Mouse (Mus musculus) intestine, embryonic 14.5 days (tissue): Measurements from ENCODE around the gene Cd163l1. TPM values are rescaled to one million over a fixed set of nuclear protein-coding genes. Genes with fewer than 3 reads are reported as not detected.

Source experiments
- ATAC-seq: fragments of 200-750 bp; cut with Nextera tagmentation; replicated peaks from 2 replicates; pipeline ENCODE4 v1.8.0; 2017; ENCODE audit warnings: low read depth, moderate number of reproducible peaks, moderate TSS enrichment, moderate library complexity; ENCODE audit not compliant: low FRiP score, low TSS enrichment
- DNase-seq: peaks from one replicate; pipeline ENCODE4 v3.0.0-alpha.2; 2018; ENCODE audit warnings: low spot score
- H3K27ac ChIP-seq: fragments of 300-500 bp; sonication (generic); 2 replicates; pipeline ENCODE4 v1.5.1; 2014; ENCODE audit warnings: low read depth, mild to moderate bottlenecking, control low read depth
- H3K27me3 ChIP-seq: fragments of 300-500 bp; sonication (generic); replicated peaks from 2 replicates; pipeline ENCODE4 v1.6.1; 2014; ENCODE audit warnings: low read length, control low read depth; ENCODE audit not compliant: control insufficient read depth, insufficient read depth
- H3K36me3 ChIP-seq: fragments of 300-500 bp; sonication (generic); 2 replicates; pipeline ENCODE4 v1.6.1; 2014; ENCODE audit warnings: low read length, control low read depth; ENCODE audit not compliant: control insufficient read depth, insufficient read depth
- H3K4me1 ChIP-seq: fragments of 300-500 bp; sonication (generic); replicated peaks from 2 replicates; pipeline ENCODE4 v1.6.1; 2014; ENCODE audit warnings: low read length, control low read depth, mixed read lengths; ENCODE audit not compliant: control insufficient read depth, insufficient read depth
- H3K4me2 ChIP-seq: fragments of 300-500 bp; sonication (generic); 2 replicates; pipeline ENCODE4 v1.6.1; 2014; ENCODE audit warnings: low read length
- H3K4me3 ChIP-seq: fragments of 300-500 bp; sonication (generic); 2 replicates; pipeline ENCODE4 v1.5.1; 2014; ENCODE audit warnings: low read depth, low read length, control low read depth, mixed read lengths
- H3K9ac ChIP-seq: fragments of 300-500 bp; sonication (generic); 2 replicates; pipeline ENCODE4 v1.6.1; 2014; ENCODE audit warnings: mild to moderate bottlenecking, low read length
- H3K9me3 ChIP-seq: fragments of 300-500 bp; sonication (generic); 2 replicates; pipeline ENCODE4 v1.6.1; 2016; ENCODE audit warnings: low read length, control low read depth; ENCODE audit not compliant: control insufficient read depth
- WGBS: fragments of 180-500 bp; shearing (Covaris S2); extraction: QIAGEN DNeasy Blood & Tissue Kit; methylation state at CpG from one replicate; pipeline ENCODE4 v1.1.7; 2014; 5-methylcytosine and 5-hydroxymethylcytosine counted together
- polyA plus RNA-seq: library from polyadenylated mRNA; unstranded; fragments of >200 nt; fragmentation: Nextera tagmentation; extraction: Ambion mirVana; gene quantifications from 2 replicates; pipeline ENCODE4 v1.2.1, GENCODE M21; 2014

The Cd163l1 gene
- polyA plus RNA-seq, 1 experiment from 2014 or later, result not detected

- WGBS, result 83% methylated on average over 7 of the region's 7 CpGs
- H3K4me3 ChIP-seq, result no peak overlapping the region
- ATAC-seq, result no peak
- no peaks in the 10 kb centered on the region for H3K36me3 ChIP-seq
- H3K9ac ChIP-seq, result no peak overlapping the region
- no peak for DNase-seq
- H3K27ac ChIP-seq, result no peak overlapping the region
- no peaks in the 10 kb centered on the region for H3K9me3 ChIP-seq
- no peak overlapping the region for H3K4me2 ChIP-seq
- no peaks in the 10 kb centered on the region for H3K4me1 ChIP-seq
- H3K27me3 ChIP-seq, result no peaks in the 10 kb centered on the region
Observed at GRCm38 (mm10) chr7:140187721-140188390, 30.2 kb upstream of the Cd163l1 start.

GRCm38 (mm10) chr7:140188391-140189328 is 29.4 kb upstream of the Cd163l1 start:
- no peak overlapping the region for H3K9ac ChIP-seq
- no peaks in the 10 kb centered on the region for H3K4me1 ChIP-seq
- no peak for ATAC-seq
- 62% methylated on average over 4 of the region's 4 CpGs for WGBS
- H3K36me3 ChIP-seq, result no peaks in the 10 kb centered on the region
- H3K27ac ChIP-seq, result no peak overlapping the region
- no peaks in the 10 kb centered on the region for H3K27me3 ChIP-seq
- no peak overlapping the region for H3K4me3 ChIP-seq
- H3K4me2 ChIP-seq, result no peak overlapping the region
- no peak for DNase-seq
- no peaks in the 10 kb centered on the region for H3K9me3 ChIP-seq

GRCm38 (mm10) chr7:140190435-140190834 is 27.6 kb upstream of the Cd163l1 start:
- no peaks in the 10 kb centered on the region for H3K4me1 ChIP-seq
- H3K36me3 ChIP-seq, result no peaks in the 10 kb centered on the region
- H3K27me3 ChIP-seq, result no peaks in the 10 kb centered on the region
- DNase-seq (no peak), ATAC-seq (no peak)
- WGBS, result 88% methylated on average over 1 of the region's 1 CpGs
- no peaks in the 10 kb centered on the region for H3K9me3 ChIP-seq
- H3K4me3 ChIP-seq, result no peak overlapping the region
- no peak overlapping the region for H3K27ac ChIP-seq
- no peak overlapping the region for H3K4me2 ChIP-seq
- no peak overlapping the region for H3K9ac ChIP-seq

GRCm38 (mm10) chr7:140192445-140192844 is 25.6 kb upstream of the Cd163l1 start:
- H3K4me1 ChIP-seq, result no peaks in the 10 kb centered on the region
- H3K9ac ChIP-seq, result no peak overlapping the region
- H3K36me3 ChIP-seq, result no peaks in the 10 kb centered on the region
- DNase-seq, result no peak
- WGBS, result 45% methylated on average over 2 of the region's 2 CpGs
- ATAC-seq, result no peak
- H3K27me3 ChIP-seq, result no peaks in the 10 kb centered on the region
- no peak overlapping the region for H3K27ac ChIP-seq
- H3K9me3 ChIP-seq, result no peaks in the 10 kb centered on the region
- no peak overlapping the region for H3K4me2 ChIP-seq
- no peak overlapping the region for H3K4me3 ChIP-seq

- Histone ChIP-seq H3K4me3 (no peak overlapping the region), H3K9ac (no peak overlapping the region), H3K4me2 (no peak overlapping the region), H3K9me3 (no peaks in the 10 kb centered on the region), H3K27ac (no peak overlapping the region), H3K36me3 (no peaks in the 10 kb centered on the region), H3K4me1 (no peaks in the 10 kb centered on the region), H3K27me3 (no peaks in the 10 kb centered on the region)
- 85% methylated on average over 2 of the region's 2 CpGs for WGBS
- ATAC-seq, result no peak
- DNase-seq, result no peak
Observed at GRCm38 (mm10) chr7:140192851-140193250, 25.2 kb upstream of the Cd163l1 start.

GRCm38 (mm10) chr7:140194031-140194430 is 24.0 kb upstream of the Cd163l1 start:
- ATAC-seq (no peak), DNase-seq (no peak)
- Histone ChIP-seq H3K36me3 (no peaks in the 10 kb centered on the region), H3K4me3 (no peak overlapping the region), H3K27ac (no peak overlapping the region), H3K4me1 (no peaks in the 10 kb centered on the region), H3K4me2 (no peak overlapping the region), H3K9me3 (no peaks in the 10 kb centered on the region), H3K9ac (no peak overlapping the region), H3K27me3 (no peaks in the 10 kb centered on the region)
- 83% methylated on average over 4 of the region's 4 CpGs for whole genome bisulfite sequencing

GRCm38 (mm10) chr7:140196002-140196401 is 22.1 kb upstream of the Cd163l1 start:
- no peak overlapping the region for H3K27ac ChIP-seq
- H3K4me3 ChIP-seq, result no peak overlapping the region
- no peaks in the 10 kb centered on the region for H3K9me3 ChIP-seq
- DNase-seq, result no peak
- no peaks in the 10 kb centered on the region for H3K36me3 ChIP-seq
- H3K27me3 ChIP-seq, result no peaks in the 10 kb centered on the region
- H3K9ac ChIP-seq, result no peak overlapping the region
- no peaks in the 10 kb centered on the region for H3K4me1 ChIP-seq
- no peak overlapping the region for H3K4me2 ChIP-seq
- 87% methylated on average over 8 of the region's 8 CpGs for WGBS
- ATAC-seq, result no peak

GRCm38 (mm10) chr7:140201090-140201489 is 17.0 kb upstream of the Cd163l1 start:
- 85% methylated on average over 4 of the region's 4 CpGs for WGBS
- H3K4me1 ChIP-seq, result no peaks in the 10 kb centered on the region
- H3K27ac ChIP-seq, result no peak overlapping the region
- no peak overlapping the region for H3K9ac ChIP-seq
- H3K4me3 ChIP-seq, result no peak overlapping the region
- no peaks in the 10 kb centered on the region for H3K36me3 ChIP-seq
- no peak for DNase-seq
- no peaks in the 10 kb centered on the region for H3K9me3 ChIP-seq
- H3K27me3 ChIP-seq, result no peaks in the 10 kb centered on the region
- no peak overlapping the region for H3K4me2 ChIP-seq
- no peak for ATAC-seq
